Mouse (Mus musculus): ENCODE results near the gene Gm9508. TPM values are rescaled to one million over a fixed set of nuclear protein-coding genes. Genes with fewer than 3 reads are reported as not detected.
A peak's percentile ranks its signal among the peaks of the same experiment; 100 is the strongest.

Gene Gm9508
- total RNA-seq, 2 experiments from 2014 or later: not detected

DNA sequence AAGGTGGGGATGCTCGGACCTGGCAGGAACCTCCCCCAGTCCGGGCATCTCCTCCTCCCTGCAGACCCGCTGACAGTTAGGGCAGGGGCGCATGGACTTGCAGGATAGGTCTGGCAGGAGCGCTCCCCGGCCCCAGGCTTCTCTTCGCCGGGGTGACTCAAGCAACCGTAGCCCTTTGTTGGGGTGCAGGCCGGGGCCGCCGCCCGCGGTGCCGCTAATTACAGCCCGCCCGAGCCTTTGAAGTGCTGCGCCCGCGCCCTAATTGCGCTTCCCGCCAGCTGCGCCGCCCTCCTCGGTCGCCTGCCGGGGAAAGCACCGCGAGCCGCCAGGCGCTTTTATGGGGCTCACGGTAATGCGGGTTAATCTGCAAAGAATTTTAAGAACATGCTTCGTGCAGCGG is 19.5 kb downstream of the Gm9508 start:
- intact Hi-C loops (cut with DNase I): no loop called here
- DNase-seq (ENCODE audit: extremely low spot score in 1 of 2, low spot score in 2 of 2): peak in 1 of 2 experiments; percentile 33

DNA sequence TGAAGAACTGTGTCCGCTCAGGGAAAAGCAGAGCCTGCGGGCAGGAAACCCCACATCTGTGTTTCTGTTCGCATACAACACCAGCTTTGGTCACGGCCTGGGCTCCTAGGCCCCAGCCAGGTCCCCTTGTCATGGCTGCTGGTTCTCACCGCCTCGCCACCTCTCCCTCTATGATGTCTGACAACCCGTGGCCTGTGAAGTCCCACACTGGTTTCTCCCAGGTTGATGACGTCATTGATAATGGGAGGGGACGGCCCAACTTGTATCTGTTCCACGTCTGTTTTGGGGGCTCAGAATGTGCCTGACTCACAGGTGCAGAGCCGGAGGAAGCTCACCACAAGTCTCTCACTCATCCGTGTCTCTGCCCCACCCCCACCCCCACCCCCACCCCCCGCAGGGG is 23.3 kb downstream of the Gm9508 start:
- intact Hi-C loops (cut with DNase I): no loop called here

DNA sequence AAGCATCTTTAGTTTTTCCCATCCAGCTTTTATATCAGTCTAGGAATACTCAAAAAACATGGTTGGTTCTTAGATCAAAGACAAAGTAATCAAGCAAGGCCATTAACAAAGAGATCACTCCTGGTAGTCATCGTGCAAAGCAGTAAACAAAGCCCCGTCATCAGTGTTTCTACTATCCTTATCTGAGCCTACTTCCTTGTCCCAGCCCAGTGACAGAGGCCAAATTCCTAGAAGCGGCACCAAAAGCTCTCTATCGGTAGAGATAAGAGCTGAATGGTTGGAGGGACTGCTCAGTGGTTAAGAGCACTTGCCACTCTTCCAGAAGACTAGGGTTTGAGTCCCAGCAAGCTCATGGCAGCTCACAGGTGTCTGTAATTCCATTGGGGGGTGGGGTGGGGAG is 25.5 kb downstream of the Gm9508 start:
- no peak for DNase-seq (ENCODE audit: extremely low spot score in 1 of 2, low spot score in 2 of 2)

More for the DNA sequence above, 23.3 kb downstream of the Gm9508 start:
- no peak for DNase-seq (ENCODE audit: extremely low spot score in 1 of 2, low spot score in 2 of 2)

DNA sequence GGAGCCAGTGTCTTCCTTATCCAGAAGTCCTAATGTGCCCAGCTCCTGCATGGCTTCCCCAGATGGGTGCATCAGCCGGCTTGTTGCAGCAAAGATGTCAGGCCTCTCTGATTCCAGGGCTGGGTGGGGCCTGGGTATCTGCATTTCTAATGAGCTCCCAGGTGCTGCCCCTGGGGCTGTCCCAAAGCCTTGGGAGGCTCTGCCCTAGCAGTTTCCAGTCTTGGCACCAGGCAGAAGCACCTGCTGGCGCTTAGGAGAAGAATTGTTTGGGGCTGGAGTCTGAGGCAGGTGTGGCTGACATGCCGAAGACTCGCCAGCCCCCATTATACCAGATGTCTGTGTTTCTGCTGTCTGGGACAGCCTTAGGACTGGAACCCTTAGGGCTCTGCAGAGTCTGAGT is 26.3 kb downstream of the Gm9508 start:
- intact Hi-C loops (cut with DNase I): no loop called here
- no peak for DNase-seq (ENCODE audit: extremely low spot score in 1 of 2, low spot score in 2 of 2)

More for the DNA sequence above, 25.5 kb downstream of the Gm9508 start:
- intact Hi-C loops (cut with DNase I): no loop called here

DNA sequence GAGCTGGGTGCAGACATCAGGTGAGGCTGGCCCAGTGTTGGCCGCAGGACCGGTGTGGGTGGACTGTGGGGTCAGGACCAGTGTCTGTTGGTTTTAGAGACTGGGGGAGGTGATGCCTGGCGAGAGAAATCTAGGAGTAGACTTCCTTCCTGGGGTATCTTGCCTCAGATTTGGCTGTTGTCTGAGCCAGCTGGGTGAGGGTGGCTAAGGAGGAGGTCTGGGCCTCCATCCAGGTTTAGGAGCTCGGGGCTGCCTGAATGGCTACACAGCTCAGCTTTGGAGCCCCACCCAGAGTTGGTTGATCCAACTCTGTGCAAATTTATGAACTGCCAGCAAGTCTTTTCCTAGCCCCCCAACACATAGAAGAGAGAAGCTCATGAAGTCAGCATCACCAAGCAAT is 29.6 kb downstream of the Gm9508 start:
- intact Hi-C loops (cut with DNase I): no loop called here
- DNase-seq (ENCODE audit: extremely low spot score in 1 of 2, low spot score in 2 of 2): no peak

DNA sequence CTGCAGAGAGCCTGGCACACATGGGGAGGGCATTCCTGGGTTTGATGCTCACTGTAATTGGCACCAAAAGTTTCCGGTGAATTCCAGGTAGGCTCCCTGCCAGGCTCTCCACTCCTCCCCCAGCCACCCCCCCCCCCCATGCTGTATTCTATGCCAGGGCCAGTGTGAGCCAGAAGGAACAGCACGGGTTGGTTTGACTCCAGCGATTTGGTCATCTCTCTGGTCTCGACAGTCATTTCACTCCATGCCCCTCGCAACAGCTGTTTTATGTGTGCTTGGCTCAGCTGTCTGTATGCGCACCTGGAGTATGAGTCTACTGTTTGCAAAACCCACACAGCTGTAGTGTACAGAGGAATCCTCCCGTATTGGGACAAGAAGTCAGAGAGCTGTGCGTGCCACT is 30.7 kb downstream of the Gm9508 start:
- intact Hi-C loops (cut with DNase I): no loop called here
- DNase-seq (ENCODE audit: extremely low spot score in 1 of 2, low spot score in 2 of 2): no peak

DNA sequence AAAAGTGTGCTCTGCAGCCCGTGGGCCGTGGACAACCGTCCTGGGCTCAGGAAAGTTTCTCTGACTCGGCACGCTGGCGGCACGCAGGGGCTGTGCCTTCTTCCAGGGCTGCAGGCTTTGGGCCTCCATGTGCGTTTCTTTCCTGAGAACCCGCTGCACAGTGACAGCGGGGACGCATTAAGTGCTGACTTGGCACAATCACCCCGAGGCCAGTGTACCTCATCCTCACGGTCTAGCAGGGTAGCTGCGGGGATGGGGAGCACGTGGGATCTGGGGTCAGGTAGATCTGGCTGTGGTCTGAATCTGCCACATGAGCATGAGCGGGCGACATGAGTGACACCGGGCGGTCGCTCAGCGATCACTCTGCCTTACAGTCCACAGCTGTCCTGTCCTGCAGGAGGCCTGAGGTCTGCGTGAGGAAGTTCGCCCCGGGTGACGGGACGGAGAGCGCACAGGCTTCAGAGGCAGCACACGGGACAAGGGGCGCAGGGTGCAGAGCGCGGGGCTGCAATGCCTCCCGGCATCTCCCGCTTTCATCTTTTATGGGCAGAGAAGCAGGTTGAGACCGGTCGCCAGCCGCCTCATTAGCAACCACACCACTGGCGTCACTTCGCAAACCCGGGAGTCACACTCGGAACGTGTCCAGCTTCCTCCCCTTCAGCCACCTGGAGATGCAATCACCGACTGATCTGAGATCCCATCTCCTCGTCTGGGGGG is 32.9 kb downstream of the Gm9508 start:
- no peak for DNase-seq (ENCODE audit: extremely low spot score in 1 of 2, low spot score in 2 of 2)
- intact Hi-C loops (cut with DNase I): no loop called here

DNA sequence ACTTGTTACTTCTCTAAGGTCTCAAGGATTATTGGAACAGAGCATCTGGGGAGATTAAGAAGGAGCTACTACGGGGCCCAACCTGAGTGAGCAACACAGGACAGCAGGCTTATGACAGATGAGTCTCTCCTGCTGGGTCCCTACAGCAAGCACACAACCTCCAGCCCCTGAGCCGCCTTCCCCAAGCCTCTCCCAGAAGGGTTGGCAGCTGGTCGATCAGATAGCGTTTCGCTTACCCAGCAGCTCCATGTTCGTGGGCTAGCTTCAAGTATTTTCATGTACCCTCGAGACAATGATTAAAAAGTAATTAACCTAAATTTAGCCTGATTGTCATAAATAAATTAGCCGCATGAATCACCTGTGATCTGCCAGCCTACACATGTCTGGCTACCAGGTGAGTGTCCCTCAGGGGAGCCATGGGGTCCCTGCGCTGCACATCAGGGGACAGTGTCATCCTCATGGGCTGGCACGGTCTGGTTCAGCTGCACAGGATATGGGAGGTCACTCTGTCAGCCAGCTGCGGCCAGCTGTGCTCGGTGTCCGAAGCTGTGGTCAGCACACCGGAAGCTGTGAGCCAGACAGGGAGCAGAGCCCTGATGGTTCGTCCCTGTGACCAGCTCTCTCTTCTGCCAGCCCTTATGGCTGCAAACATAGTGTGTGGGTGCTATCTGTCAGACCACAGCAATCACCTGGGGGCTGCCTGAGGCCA is 38.6 kb downstream of the Gm9508 start:
- intact Hi-C loops (cut with DNase I): no loop called here
- no peak for DNase-seq (ENCODE audit: extremely low spot score in 1 of 2, low spot score in 2 of 2)

DNA sequence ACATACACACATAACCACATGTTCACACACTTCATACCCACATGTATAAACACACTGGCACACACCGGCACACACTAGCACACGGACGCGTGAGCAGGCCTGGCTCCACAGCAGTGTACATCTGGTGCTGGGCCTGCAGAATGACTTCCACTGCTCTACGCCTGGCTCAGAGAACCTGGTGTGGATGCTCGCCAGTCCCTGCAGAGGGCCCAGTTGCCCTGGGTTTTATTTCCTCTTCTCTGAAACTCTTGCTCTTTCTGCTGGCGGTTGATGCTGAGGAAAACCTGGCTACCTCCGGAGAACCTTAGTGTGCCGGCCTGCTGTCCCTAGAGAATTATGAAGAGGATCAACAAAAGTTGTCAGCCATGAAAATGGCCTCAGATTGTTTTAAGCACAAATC is 45.0 kb downstream of the Gm9508 start:
- no peak for DNase-seq (ENCODE audit: extremely low spot score in 1 of 2, low spot score in 2 of 2)
- intact Hi-C loops (cut with DNase I): no loop called here

DNA sequence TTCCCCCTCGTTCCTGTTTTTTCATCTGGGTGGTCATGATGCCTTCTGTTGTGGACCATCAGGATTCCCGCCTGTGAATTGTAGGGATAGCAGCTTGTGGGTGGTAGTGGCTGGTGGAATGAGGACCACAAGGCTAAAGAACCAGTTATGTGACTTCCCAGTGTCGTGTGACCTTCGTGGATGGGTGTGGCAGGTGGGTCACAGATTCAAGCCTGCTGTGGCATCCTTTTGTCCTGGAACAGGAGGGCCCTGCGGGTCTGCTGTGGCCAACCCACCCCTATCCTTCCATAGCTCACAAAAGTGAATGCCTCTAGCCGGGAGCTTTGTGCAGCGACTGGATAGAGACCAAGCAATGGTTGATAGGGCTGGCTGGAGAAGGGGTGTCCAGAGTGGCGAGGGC is 49.1 kb downstream of the Gm9508 start:
- DNase-seq (ENCODE audit: extremely low spot score in 1 of 2, low spot score in 2 of 2): no peak
- intact Hi-C loops (cut with DNase I): no loop called here

DNA sequence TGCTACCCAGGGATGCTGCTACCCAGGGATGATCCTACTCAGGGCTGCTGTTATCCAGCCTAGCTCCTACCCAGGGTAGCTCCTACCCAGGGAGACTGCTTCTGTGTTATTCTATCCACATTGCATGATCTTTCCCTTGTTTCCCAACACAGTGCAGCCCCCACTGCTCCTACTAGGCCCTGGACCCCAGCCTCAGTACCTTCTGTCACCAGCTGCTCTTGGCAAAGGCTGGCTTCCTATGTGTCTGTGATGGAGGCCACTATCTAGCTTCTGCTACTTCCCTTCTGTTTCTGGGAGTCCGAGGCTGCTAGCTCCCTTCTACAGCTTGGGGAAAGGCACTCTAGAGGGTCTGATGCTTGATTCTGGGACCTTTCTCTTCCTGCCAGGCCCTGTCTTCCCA is 49.6 kb downstream of the Gm9508 start:
- DNase-seq (ENCODE audit: extremely low spot score in 1 of 2, low spot score in 2 of 2): no peak
- intact Hi-C loops (cut with DNase I): no loop called here

Other genes with a start within 250 kb of the Gm9508 start
- 10 to 100 TPM; 31.2 to 32.0 TPM for gene Fam207a, start 181.4 kb downstream of the Gm9508 start, total RNA-seq (2021)
- 1 to 10 TPM; 2.0 to 2.4 TPM for gene Itgb2, start 167.0 kb downstream of the Gm9508 start, total RNA-seq (2021)
- gene Pttg1ip, start 115.5 kb downstream of the Gm9508 start, total RNA-seq (2021): 10 to 100 TPM; 59.2 to 66.9 TPM
- 100 to 1,000 TPM; 142 to 154 TPM for gene Sumo3, start 91.1 kb downstream of the Gm9508 start, total RNA-seq (2021)
- gene Gm49325, start 91.0 kb downstream of the Gm9508 start, total RNA-seq (2021): 10 to 100 TPM; 18.5 to 22.8 TPM
- 10 to 100 TPM; 32.6 to 39.9 TPM for gene Ube2g2, start 75.0 kb downstream of the Gm9508 start, total RNA-seq (2021)
- under 1 TPM in 1 of 2 experiments, not detected in 1; 0.18 TPM for gene Tspear, start 10.7 kb downstream of the Gm9508 start, total RNA-seq (2021)
- not detected for gene Gm19402, start 6.5 kb downstream of the Gm9508 start, total RNA-seq (2021)
- not detected for gene Gm10272, start 9.4 kb upstream of the Gm9508 start, total RNA-seq (2021)
- gene Gm10024, start 14.2 kb upstream of the Gm9508 start, total RNA-seq (2021): not detected
- gene Gm10142, start 18.6 kb upstream of the Gm9508 start, total RNA-seq (2021): not detected
- not detected for gene Krtap12-1, start 23.4 kb upstream of the Gm9508 start, total RNA-seq (2021)
- not detected for gene Gm10100, start 29.3 kb upstream of the Gm9508 start, total RNA-seq (2021)
- not detected for gene Gm18596, start 45.4 kb upstream of the Gm9508 start, total RNA-seq (2021)
- not detected for gene Gm9736, start 54.1 kb upstream of the Gm9508 start, total RNA-seq (2021)
- gene Gm3233, start 62.4 kb upstream of the Gm9508 start, total RNA-seq (2021): not detected
- not detected for gene Gm3238, start 74.1 kb upstream of the Gm9508 start, total RNA-seq (2021)
- gene Gm7138, start 79.7 kb upstream of the Gm9508 start, total RNA-seq (2021): not detected
- not detected for gene Gm3250, start 85.3 kb upstream of the Gm9508 start, total RNA-seq (2021)
- gene Gm7137, start 91.0 kb upstream of the Gm9508 start, total RNA-seq (2021): not detected
- not detected for gene Gm9639, start 97.8 kb upstream of the Gm9508 start, total RNA-seq (2021)
- gene Gm19668, start 101.9 kb upstream of the Gm9508 start, total RNA-seq (2021): not detected
- gene Gm9507, start 114.6 kb upstream of the Gm9508 start, total RNA-seq (2021): not detected
- not detected for gene Gm2696, start 117.4 kb upstream of the Gm9508 start, total RNA-seq (2021)
- gene Krtap10-4, start 129.9 kb upstream of the Gm9508 start, total RNA-seq (2021): not detected
- not detected for gene Krtap10-10, start 138.7 kb upstream of the Gm9508 start, total RNA-seq (2021)
- gene Gm36176, start 149.6 kb upstream of the Gm9508 start, total RNA-seq (2021): not detected
- gene Gm10318, start 155.6 kb upstream of the Gm9508 start, total RNA-seq (2021): not detected
- gene Gm3285, start 164.7 kb upstream of the Gm9508 start, total RNA-seq (2021): not detected
- 10 to 100 TPM; 31.7 to 33.5 TPM for gene Lrrc3, start 205.3 kb upstream of the Gm9508 start, total RNA-seq (2021)